In genomic region chr3:17870895-17871482, GRCm38 (mm10) we compare ENCODE assay signal across 9 mouse cellular contexts.
DNase-seq lines count a peak whose midpoint lies in the region; ATAC-seq and TF ChIP-seq lines count a peak whose summit lies in the region.
"Had no signal": no experiment of that assay in that cellular context is flagged by ENCODE, and none has a peak within 500 bp of the region (broad histone marks: within the 10 kb centered on the region; RNA-seq: fewer than 3 reads in every experiment).

No protein-coding gene starts in this region.

- no peaks in the 10 kb centered on the region for H3K27me3 ChIP-seq in kidney, embryonic 14.5 days (ENCODE audit: control insufficient read depth, insufficient read depth, low read length)
- H3K27me3 ChIP-seq in kidney, embryonic 16.5 days (ENCODE audit: insufficient read depth, low read length) = no peaks in the 10 kb centered on the region
- H3K27me3 ChIP-seq: heart, embryonic 15.5 days had no signal

- H3K36me3 ChIP-seq in kidney, embryonic 14.5 days (ENCODE audit: control insufficient read depth, insufficient read depth, low read length) = no peaks in the 10 kb centered on the region
- H3K36me3 ChIP-seq in kidney, embryonic 16.5 days (ENCODE audit: insufficient read depth, low read length) = no peaks in the 10 kb centered on the region
- no peaks in the 10 kb centered on the region for H3K36me3 ChIP-seq in ES-E14 (ENCODE audit: control insufficient read depth, insufficient read depth, low read length, poor library complexity, severe bottlenecking)
- H3K36me3 ChIP-seq: heart, embryonic 15.5 days had no signal

- H3K9ac ChIP-seq in kidney, embryonic 14.5 days (ENCODE audit: low read depth, low read length) = no peak overlapping the region
- H3K9ac ChIP-seq in kidney, embryonic 16.5 days (replicated peaks; ENCODE audit: low read length) = no peak overlapping the region
- H3K9ac ChIP-seq in ES-E14 (ENCODE audit: insufficient read depth, low read depth, low read length, poor library complexity, severe bottlenecking) = no peak overlapping the region
- H3K9ac ChIP-seq: heart, embryonic 15.5 days had no signal

- H3K9me3 ChIP-seq in kidney, embryonic 14.5 days (ENCODE audit: control insufficient read depth, low read length) = no peaks in the 10 kb centered on the region
- H3K9me3 ChIP-seq in kidney, embryonic 16.5 days (ENCODE audit: low read length) = no peaks in the 10 kb centered on the region
- H3K9me3 ChIP-seq in ES-E14 (ENCODE audit: control insufficient read depth, insufficient read depth, low read depth, low read length) = no peaks in the 10 kb centered on the region
- H3K9me3 ChIP-seq: heart, embryonic 15.5 days had no signal

- no peak overlapping the region for H3K4me2 ChIP-seq in kidney, embryonic 14.5 days (replicated peaks; ENCODE audit: low read depth, low read length)
- H3K4me2 ChIP-seq in kidney, embryonic 16.5 days (replicated peaks; ENCODE audit: low read depth, low read length) = no peak overlapping the region
- H3K4me2 ChIP-seq: heart, embryonic 15.5 days had no signal

- 50% methylated on average over 4 of the region's 4 CpGs for WGBS in kidney, embryonic 14.5 days
- WGBS in kidney, embryonic 16.5 days = 61% methylated on average over 4 of the region's 4 CpGs

- no peak overlapping the region for H3K4me3 ChIP-seq in kidney, embryonic 14.5 days (ENCODE audit: low read length)
- no peak overlapping the region for H3K4me3 ChIP-seq in kidney, embryonic 16.5 days (ENCODE audit: low read length)
- no peak overlapping the region for H3K4me3 ChIP-seq in ES-E14 (ENCODE audit: insufficient read depth in 1 of 2, low read depth in 1 of 2, low read length in 2 of 2, poor library complexity in 1 of 2, severe bottlenecking in 1 of 2)
- H3K4me3 ChIP-seq: heart, embryonic 15.5 days had no signal

- H3K27ac ChIP-seq in kidney, embryonic 14.5 days (ENCODE audit: low read depth, low read length) = no peak overlapping the region
- no peak overlapping the region for H3K27ac ChIP-seq in kidney, embryonic 16.5 days (ENCODE audit: low read length)
- H3K27ac ChIP-seq in ES-E14 (ENCODE audit: insufficient read depth, low read depth, low read length, poor library complexity, severe bottlenecking) = no peak overlapping the region
- H3K27ac ChIP-seq: heart, embryonic 15.5 days had no signal

- in situ Hi-C loops in ES-E14 (cut with MboI; ENCODE audit: low sequenced_read_pairs in 2 of 2, unreplicated experiment in 2 of 2) = no loop called here

- ATAC-seq in kidney, embryonic 14.5 days (ENCODE audit: low FRiP score, low TSS enrichment) = peak; percentile 71; the same call in 1 of the 2 replicates
- no peak for ATAC-seq in kidney, embryonic 16.5 days (ENCODE audit: low FRiP score, low TSS enrichment)

- peak; percentile 9 for DNase-seq in ES-E14 (ENCODE audit: low read depth, low spot score)
- DNase-seq in embryo, embryonic 10 days (ENCODE audit: low spot score) = peak; percentile 64
- DNase-seq in layer of hippocampus, adult 9-11 months = peak; percentile 12
- no peak for DNase-seq in thymus, postnatal 25 days
- DNase-seq in heart, adult 8-10 months (ENCODE audit: low spot score) = no peak
- no peak for DNase-seq in gastrocnemius, postnatal 25 days

- H3K4me1 ChIP-seq in kidney, embryonic 14.5 days (ENCODE audit: control insufficient read depth, insufficient read depth, low read length) = no peaks in the 10 kb centered on the region
- H3K4me1 ChIP-seq in kidney, embryonic 16.5 days (ENCODE audit: insufficient read depth, low read length) = no peaks in the 10 kb centered on the region
- no peaks in the 10 kb centered on the region for H3K4me1 ChIP-seq in ES-E14 (ENCODE audit: control insufficient read depth in 2 of 2, insufficient read depth in 2 of 2, low read length in 2 of 2, poor library complexity in 1 of 2)
- H3K4me1 ChIP-seq: heart, embryonic 15.5 days had no signal

TF ChIP-seq in ES-E14, 5 proteins besides CTCF, POLR2A, EP300 and RAD21:
- TF ChIP-seq HCFC1 (IDR thresholded peaks at IDR 0.05; ENCODE audit: borderline replicate concordance, insufficient read depth, low read length) = no peak
- TF ChIP-seq ZC3H11A (IDR thresholded peaks at IDR 0.05; ENCODE audit: borderline replicate concordance, low read depth, low read length) = no peak

Comparison
In these comparisons a context has a peak if more than half of its experiments do, and no peak if none do; other contexts are left out.
1. DNase-seq: peak in ES-E14 (single experiment), embryo, embryonic 10 days (single experiment) and layer of hippocampus, adult 9-11 months (single experiment); none in thymus, postnatal 25 days (single experiment), heart, adult 8-10 months (single experiment) and gastrocnemius, postnatal 25 days (single experiment).